Mouse (Mus musculus) spleen, postnatal 36 days (tissue): Measurements from ENCODE around the gene Kdm6b.

Experiments
- DNase-seq, 2 experiments: peaks; one replicate each; pipeline ENCODE4 v3.0.0; 2022; ENCODE audit warnings: low spot score in 2 of 2, mixed read lengths in 1 of 2

Kdm6b gene

GRCm38 (mm10) chr11:69419443-69419812 is 6.0 kb upstream of the Kdm6b start:
- no peak for DNase-seq

- DNase-seq = peak; percentile 75 to 76
Measured at GRCm38 (mm10) chr11:69418481-69419442, 5.3 kb upstream of the Kdm6b start.

GRCm38 (mm10) chr11:69417449-69418384 is 4.2 kb upstream of the Kdm6b start:
- DNase-seq = peak in 1 of 2 experiments; percentile 71

- DNase-seq = no peak
Measured at GRCm38 (mm10) chr11:69416921-69417448, 3.5 kb upstream of the Kdm6b start.

- no peak for DNase-seq
Measured at GRCm38 (mm10) chr11:69416509-69416908, 3.0 kb upstream of the Kdm6b start.

GRCm38 (mm10) chr11:69415668-69416451 is 2.4 kb upstream of the Kdm6b start:
- peak in 1 of 2 experiments; percentile 21 for DNase-seq

- DNase-seq = no peak
Measured at GRCm38 (mm10) chr11:69415327-69415667, 1.8 kb upstream of the Kdm6b start.

- DNase-seq = no peak
Measured at GRCm38 (mm10) chr11:69414421-69415326, 1.2 kb upstream of the Kdm6b start.

- no peak for DNase-seq
Measured at GRCm38 (mm10) chr11:69412548-69412947, 927 bp downstream of the Kdm6b start.

GRCm38 (mm10) chr11:69411538-69412203 is 1.8 kb downstream of the Kdm6b start:
- peak; percentile 57 to 62 for DNase-seq

- DNase-seq = peak; percentile 83 to 90
Measured at GRCm38 (mm10) chr11:69411073-69411535, 2.4 kb downstream of the Kdm6b start.

- DNase-seq = peak; percentile 80
Measured at GRCm38 (mm10) chr11:69410310-69411072, 3.0 kb downstream of the Kdm6b start.

GRCm38 (mm10) chr11:69410045-69410309 is 3.5 kb downstream of the Kdm6b start:
- DNase-seq = no peak

- peak; percentile 86 to 87 for DNase-seq
Measured at GRCm38 (mm10) chr11:69409378-69410044, 4.0 kb downstream of the Kdm6b start.

- DNase-seq = peak; percentile 87 to 88
Measured at GRCm38 (mm10) chr11:69408541-69409377, 4.7 kb downstream of the Kdm6b start.

GRCm38 (mm10) chr11:69407724-69408004 is 5.8 kb downstream of the Kdm6b start:
- no peak for DNase-seq

- DNase-seq = no peak
Measured at GRCm38 (mm10) chr11:69406867-69407723, 6.4 kb downstream of the Kdm6b start.
